Mouse (Mus musculus) heart, postnatal 0 days (tissue): ENCODE results near the gene B4galt1.

Experiments
- CTCF ChIP-seq: IDR thresholded peaks from 2 replicates; pipeline ENCODE4 v1.5.1; 2016; ENCODE audit warnings: antibody characterized with exemption, control low read depth, low read depth
- EP300 ChIP-seq: IDR thresholded peaks from 2 replicates; pipeline ENCODE4 v1.6.1; 2016; ENCODE audit warnings: antibody characterized with exemption, low read depth

GRCm38 (mm10) chr4:40851031-40851762 lies 2.6 kb downstream of the B4galt1 start:
- TF ChIP-seq CTCF (no peak), EP300 (no peak)
